Mouse (Mus musculus): ENCODE measurements around the gene Thap2.
A peak's percentile ranks its signal among the peaks of the same experiment; 100 is the strongest.

Gene Thap2

GRCm38 (mm10) chr10:115355016-115355415, 29.2 kb downstream of the Thap2 start:
- DNase-seq (ENCODE audit: low read depth, low spot score) = no peak

DNA sequence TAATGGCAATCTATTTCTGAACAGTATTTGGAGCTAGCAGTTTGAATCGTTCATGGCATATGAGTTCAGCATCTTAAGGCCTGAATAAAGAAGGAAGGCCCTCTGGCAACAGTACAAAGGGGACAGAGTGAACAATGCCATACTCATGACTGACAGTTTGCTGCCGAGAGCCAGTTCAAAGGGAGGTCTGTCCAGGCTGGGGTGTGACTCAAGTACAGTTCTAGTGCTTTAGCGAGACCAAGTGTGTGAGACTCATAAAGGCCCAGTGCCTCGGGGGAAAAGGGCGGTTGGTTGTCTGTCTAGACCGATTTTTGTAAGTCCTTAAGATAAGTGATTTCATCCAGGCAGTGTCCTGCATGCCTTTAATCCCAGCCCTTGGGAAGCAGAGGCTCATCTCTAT, 29.7 kb downstream of the Thap2 start:
- peak; percentile 10 for DNase-seq (ENCODE audit: low read depth, low spot score)

DNA sequence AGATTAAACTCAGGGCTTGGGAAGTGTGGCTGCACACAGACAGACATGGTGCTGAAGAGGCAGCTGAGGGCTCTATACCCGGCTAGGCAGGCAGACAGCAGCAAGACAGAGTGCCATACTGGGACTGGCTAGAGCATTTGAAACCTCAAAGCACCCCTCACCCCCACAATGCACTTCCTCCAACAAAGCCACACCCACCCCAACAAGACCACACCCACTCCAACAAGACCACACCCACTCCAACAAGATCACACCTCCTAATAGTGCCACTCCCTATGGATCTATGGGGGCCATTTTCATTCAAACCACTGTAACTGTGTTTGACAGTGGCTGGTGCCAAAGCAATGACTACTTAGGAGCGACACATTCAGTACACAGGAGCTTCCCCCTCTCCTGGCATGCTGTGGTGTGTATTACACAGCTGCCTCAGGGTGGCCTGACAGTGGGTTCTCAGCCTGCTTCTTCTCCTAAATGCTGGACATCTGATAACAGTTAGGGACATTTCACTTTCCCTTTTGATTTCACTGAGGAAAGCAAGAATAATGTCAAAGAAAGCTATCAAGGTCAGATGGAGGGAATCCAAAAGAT, 33.3 kb downstream of the Thap2 start:
- no peak for DNase-seq (ENCODE audit: low read depth, low spot score)

DNA sequence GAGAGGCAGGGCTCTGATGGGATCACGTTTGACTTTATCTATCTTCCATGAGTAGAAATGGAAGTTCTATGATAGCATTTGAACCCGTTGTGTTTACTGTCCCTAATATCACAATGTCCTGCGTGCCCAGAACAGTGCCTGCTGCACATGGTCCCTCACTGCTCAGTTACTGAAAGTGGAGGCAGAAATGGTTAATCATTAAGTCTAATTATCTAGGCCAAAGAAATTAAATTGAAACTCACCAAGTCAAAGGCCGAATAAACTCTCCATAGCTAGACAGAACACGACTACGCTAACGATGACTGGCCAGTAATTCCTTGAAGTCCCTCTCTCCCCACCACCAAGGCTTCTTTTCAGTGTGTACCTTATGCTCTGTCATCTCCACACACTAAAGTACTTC, 34.7 kb downstream of the Thap2 start:
- DNase-seq (ENCODE audit: low read depth, low spot score) = no peak

GRCm38 (mm10) chr10:115349029-115349428, 35.2 kb downstream of the Thap2 start:
- no peak for DNase-seq (ENCODE audit: low read depth, low spot score)

DNA sequence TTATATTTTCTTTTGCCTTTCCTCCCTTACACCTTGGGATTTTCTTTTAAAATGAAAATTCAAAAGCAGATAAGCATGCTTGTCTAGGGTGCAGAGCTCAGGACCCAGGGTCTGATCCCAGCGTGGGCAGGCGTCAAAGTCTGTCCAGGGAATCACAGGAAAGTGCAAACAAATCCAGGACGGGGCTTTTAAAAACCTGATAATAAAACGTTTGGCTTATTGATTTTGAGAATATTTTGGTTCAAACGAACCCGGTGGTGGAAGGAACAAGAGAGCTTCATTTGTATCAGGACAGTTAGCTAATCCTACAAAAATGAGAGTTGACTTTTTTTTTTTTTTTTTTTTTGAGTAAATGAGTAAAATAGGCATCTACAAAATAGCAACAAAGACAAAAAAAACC, 36.1 kb downstream of the Thap2 start:
- DNase-seq (ENCODE audit: low read depth, low spot score) = no peak

GRCm38 (mm10) chr10:115346444-115346843, 37.8 kb downstream of the Thap2 start:
- DNase-seq (ENCODE audit: low read depth, low spot score) = no peak

GRCm38 (mm10) chr10:115342771-115343425, 41.3 kb downstream of the Thap2 start:
- no peak for DNase-seq (ENCODE audit: low read depth, low spot score)

GRCm38 (mm10) chr10:115339820-115340328, 44.4 kb downstream of the Thap2 start:
- no peak for DNase-seq (ENCODE audit: low read depth, low spot score)

GRCm38 (mm10) chr10:115336901-115337300, 47.3 kb downstream of the Thap2 start:
- DNase-seq (ENCODE audit: low read depth, low spot score) = no peak

GRCm38 (mm10) chr10:115333528-115333927, 50.7 kb downstream of the Thap2 start:
- no peak for DNase-seq (ENCODE audit: low read depth, low spot score)

GRCm38 (mm10) chr10:115332997-115333396, 51.2 kb downstream of the Thap2 start:
- no peak for DNase-seq (ENCODE audit: low read depth, low spot score)

DNA sequence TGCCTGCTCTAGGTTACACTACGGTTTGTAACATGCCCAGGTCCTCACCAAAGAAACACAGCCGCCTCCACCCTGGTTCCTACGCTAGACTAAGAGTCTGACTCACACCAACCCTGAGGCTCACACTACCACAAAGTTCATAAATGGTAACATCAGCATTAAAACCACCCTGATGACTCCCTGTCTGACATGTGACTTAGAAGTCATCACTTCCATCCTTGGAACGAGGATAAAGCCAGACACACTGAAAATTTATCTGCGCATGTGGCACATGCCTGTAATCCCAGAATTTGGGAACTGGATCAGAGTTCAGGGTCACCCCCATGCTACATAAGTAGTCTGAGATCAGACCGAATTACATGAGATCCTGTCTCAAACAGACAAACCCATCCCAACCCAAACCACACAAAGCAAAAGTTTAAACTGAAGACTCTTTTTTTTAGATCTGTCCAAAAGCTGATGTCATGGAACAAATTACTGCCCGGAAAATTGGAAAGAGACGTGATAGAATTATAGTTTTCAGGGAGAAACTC, 51.8 kb downstream of the Thap2 start:
- DNase-seq (ENCODE audit: low read depth, low spot score) = no peak

DNA sequence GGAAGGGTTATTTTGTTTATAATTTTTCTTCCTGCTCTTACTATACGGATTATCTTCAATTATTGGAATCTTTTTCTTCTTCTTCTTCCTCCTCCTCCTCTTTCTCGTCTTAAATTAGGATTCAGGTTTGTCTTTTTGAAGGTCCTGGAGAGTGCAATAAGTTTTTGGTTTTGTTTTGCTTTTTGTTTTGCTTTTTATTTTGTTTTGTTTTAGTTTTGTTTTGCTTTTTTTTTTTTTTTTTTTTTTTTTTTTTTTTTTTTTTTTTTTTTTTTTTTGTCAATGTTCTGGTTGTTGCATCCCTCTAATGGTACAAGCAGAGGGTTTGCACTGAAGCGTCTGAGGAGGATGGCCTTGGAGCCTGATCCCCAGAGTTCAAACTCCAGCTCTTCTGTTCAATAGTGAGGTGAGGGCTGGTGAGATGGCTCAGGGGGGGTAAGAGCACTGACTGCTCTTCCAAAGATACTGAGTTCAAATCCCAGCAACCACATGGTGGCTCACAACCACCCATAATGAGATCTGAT, 55.2 kb downstream of the Thap2 start:
- no peak for DNase-seq (ENCODE audit: low read depth, low spot score)

- no peak for DNase-seq (ENCODE audit: low read depth, low spot score)
Observed at GRCm38 (mm10) chr10:115328514-115328913, 55.7 kb downstream of the Thap2 start.

DNA sequence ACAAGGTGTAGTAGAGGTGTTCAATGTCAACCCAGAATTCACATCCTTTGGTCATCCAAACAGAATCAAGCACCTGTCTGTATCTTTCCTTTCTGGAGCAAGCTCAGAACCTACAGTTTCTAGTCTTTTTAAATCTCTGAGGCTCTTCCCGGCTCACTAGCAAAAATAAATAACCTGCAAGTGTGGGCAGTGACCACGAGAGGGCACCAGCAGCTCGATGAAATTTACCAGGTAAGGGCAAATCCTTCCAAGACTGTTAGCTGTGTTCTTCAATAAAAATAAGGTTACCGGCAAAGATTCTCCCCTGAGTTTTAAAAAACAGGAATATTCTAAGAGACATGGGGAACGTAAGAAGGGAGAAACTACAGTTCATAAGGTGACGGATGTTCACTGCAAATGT, 60.9 kb downstream of the Thap2 start:
- no peak for DNase-seq (ENCODE audit: low read depth, low spot score)

DNA sequence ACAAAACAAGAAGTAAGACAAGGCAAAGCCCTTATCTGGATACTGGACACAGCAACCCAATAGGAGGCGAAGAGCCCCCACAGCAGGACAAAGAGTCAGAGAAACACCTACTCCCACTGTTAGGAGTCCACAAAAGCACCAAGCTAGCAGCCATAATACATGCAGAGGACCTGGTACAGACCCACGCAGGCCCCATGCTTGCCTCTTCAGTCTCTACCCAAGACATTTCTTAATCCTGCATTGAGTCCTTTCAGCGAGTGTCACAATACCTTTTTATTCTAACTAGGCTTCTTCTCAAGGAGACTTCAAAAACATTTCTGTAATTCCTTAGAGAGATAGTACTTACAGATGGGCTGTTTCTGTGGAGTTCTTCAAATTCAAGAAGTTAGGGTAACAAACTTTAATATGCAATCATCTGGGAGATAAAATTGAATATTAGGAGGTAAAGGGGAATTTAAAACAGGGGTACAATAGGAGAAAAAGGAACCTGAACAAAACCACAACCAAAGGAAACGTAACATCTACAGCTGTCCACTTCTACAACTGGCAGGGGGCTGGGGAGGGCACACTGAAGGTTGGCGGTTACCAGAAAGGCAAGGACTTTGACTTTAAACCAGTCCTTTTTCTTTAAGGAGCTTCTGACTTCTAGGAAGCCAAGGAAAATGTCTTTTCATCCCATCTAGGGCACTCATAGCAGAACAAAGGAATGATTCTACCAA, 62.8 kb downstream of the Thap2 start:
- DNase-seq (ENCODE audit: low read depth, low spot score) = no peak
